Mouse (Mus musculus): ENCODE measurements at regions not wholly inside any gene's neighbourhood (a gene's known extent, or its start where the extent isn't known, plus 50 kb on each side); places are given as distances from the start of the nearest gene placed in this dataset.

DNA sequence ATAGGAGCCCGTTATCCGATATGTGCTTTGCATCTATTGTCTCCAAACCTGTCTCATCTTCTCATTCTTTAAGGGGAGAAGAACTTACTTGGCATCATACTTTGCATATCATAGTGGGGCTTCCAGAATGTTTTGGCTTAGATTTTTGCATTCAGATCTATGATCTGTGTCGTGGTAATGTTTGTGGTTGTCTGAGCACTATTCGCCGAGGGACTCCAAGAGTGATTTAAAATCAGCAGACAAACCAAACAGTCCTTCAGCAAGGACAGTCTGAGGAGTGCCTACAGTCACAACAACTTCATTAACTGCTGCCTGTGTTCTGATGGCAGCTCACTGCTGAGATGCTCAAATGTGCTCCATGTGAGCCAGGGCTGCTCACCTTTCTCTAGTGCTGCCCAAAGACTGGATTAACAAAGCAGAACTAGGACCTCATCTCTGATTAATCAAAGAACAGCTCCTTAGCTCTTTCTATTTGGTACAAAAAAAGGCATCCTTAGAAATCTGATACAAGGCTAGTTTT, 182.5 kb downstream of the Enc1 start:
- no peak overlapping the region for H3K27ac ChIP-seq
- no peaks in the 10 kb centered on the region for H3K36me3 ChIP-seq
- H3K4me3 ChIP-seq: no peak overlapping the region
- no peaks in the 10 kb centered on the region for H3K27me3 ChIP-seq
- no peak overlapping the region for H3K4me2 ChIP-seq
- ATAC-seq (ENCODE audit: borderline replicate concordance, extremely low read depth, low FRiP score, low TSS enrichment): no peak
- 62% methylated on average over 5 of the region's 5 CpGs for WGBS
- no peaks in the 10 kb centered on the region for H3K9me3 ChIP-seq
- peaks cover 7% of the 10 kb centered on the region for H3K4me1 ChIP-seq
- no peak overlapping the region for H3K9ac ChIP-seq

DNA sequence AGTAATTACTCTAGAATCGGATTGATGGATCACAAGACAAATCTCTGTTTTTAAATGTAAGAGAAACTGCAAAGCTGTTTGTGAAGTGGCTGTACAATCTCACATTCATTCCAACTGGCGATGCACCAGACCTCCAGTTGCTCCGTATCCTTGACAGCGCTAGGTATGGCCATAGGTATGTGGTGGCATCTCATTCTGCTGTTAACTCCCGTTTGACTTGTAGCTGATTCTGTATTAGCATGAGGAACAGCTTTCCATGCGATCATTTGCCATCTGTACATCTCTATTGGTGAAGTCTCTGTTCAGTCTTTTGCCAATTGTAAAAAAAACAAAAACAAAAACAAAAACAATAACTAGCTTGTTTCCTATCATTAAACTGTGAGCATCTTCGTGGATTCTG, 182.0 kb downstream of the Enc1 start:
- H3K27me3 ChIP-seq: no peaks in the 10 kb centered on the region
- WGBS: 74% methylated on average over 7 of the region's 7 CpGs
- no peaks in the 10 kb centered on the region for H3K9me3 ChIP-seq
- H3K4me3 ChIP-seq: no peak overlapping the region
- H3K36me3 ChIP-seq: no peaks in the 10 kb centered on the region
- no peak overlapping the region for H3K4me2 ChIP-seq
- peaks cover 7% of the 10 kb centered on the region for H3K4me1 ChIP-seq
- no peak for ATAC-seq (ENCODE audit: borderline replicate concordance, extremely low read depth, low FRiP score, low TSS enrichment)
- H3K9ac ChIP-seq: no peak overlapping the region
- no peak overlapping the region for H3K27ac ChIP-seq

- Histone ChIP-seq H3K4me1 (peaks cover 7% of the 10 kb centered on the region), H3K4me2 (no peak overlapping the region), H3K27me3 (no peaks in the 10 kb centered on the region), H3K9ac (no peak overlapping the region), H3K4me3 (no peak overlapping the region), H3K9me3 (no peaks in the 10 kb centered on the region), H3K27ac (no peak overlapping the region), H3K36me3 (no peaks in the 10 kb centered on the region)
- 97% methylated on average over 3 of the region's 3 CpGs for WGBS
- ATAC-seq (ENCODE audit: borderline replicate concordance, extremely low read depth, low FRiP score, low TSS enrichment): no peak
These were observed 180.9 kb downstream of the Enc1 start for GRCm38 (mm10) chr13:97421831-97422230.

DNA sequence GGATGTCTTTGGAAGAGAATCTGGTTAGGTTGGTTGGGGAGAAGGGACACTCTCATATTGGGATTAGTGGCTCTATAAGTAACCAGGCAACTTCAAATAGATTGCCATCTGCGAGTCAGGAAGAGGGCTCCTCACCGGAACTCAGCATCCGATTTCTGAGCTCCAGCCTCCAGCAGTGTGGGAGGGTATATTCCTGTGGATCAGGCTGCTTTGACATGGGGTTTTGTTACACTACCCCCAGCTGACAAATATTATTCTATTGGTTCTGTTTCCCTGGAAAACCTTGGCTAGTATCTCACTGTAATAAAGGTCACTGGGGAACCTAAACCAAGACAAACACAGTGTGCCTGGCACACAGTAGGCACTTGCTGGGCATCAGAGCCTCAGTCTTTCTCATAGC, 179.9 kb downstream of the Enc1 start:
- Histone ChIP-seq H3K9ac (no peak overlapping the region), H3K36me3 (no peaks in the 10 kb centered on the region), H3K9me3 (no peaks in the 10 kb centered on the region), H3K4me2 (no peak overlapping the region), H3K27me3 (no peaks in the 10 kb centered on the region), H3K27ac (no peak overlapping the region), H3K4me1 (peaks cover 7% of the 10 kb centered on the region), H3K4me3 (no peak overlapping the region)
- no peak for ATAC-seq (ENCODE audit: borderline replicate concordance, extremely low read depth, low FRiP score, low TSS enrichment)
- WGBS: 55% methylated on average over 3 of the region's 3 CpGs

DNA sequence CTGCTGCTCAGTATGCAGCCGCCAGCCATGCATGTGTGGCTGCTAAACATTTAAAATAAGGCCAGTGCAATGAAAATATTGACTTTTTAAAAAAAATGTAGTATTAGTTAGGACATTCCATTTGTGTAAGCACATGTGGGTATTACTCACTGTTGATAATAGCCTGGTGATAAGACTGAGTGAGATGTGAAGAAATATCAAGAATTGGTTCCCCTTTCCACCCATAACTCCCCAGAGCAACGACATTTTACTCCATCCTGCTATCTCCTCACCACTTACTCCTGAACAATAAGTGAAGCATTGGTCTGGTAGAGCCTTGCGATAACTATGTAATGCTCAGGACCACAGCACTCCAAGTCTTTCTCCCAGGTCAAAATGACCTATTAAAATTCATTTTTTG, 178.2 kb downstream of the Enc1 start:
- no peak overlapping the region for H3K27ac ChIP-seq
- peaks cover 2% of the 10 kb centered on the region for H3K4me1 ChIP-seq
- no peaks in the 10 kb centered on the region for H3K27me3 ChIP-seq
- H3K4me3 ChIP-seq: no peak overlapping the region
- no peaks in the 10 kb centered on the region for H3K36me3 ChIP-seq
- whole genome bisulfite sequencing: 60% methylated on average over 3 of the region's 3 CpGs
- no peak overlapping the region for H3K9ac ChIP-seq
- H3K4me2 ChIP-seq: no peak overlapping the region
- no peak for ATAC-seq (ENCODE audit: borderline replicate concordance, extremely low read depth, low FRiP score, low TSS enrichment)
- H3K9me3 ChIP-seq: no peaks in the 10 kb centered on the region

- no peak for ATAC-seq (ENCODE audit: borderline replicate concordance, extremely low read depth, low FRiP score, low TSS enrichment)
- Histone ChIP-seq H3K4me2 (no peak overlapping the region), H3K27ac (no peak overlapping the region), H3K9ac (no peak overlapping the region), H3K36me3 (no peaks in the 10 kb centered on the region), H3K4me3 (no peak overlapping the region), H3K9me3 (no peaks in the 10 kb centered on the region), H3K27me3 (no peaks in the 10 kb centered on the region), H3K4me1 (no peaks in the 10 kb centered on the region; the same call in 1 of the 2 replicates)
- 62% methylated on average over 8 of the region's 8 CpGs for WGBS
These were observed 177.8 kb downstream of the Enc1 start for GRCm38 (mm10) chr13:97418681-97419080.

GRCm38 (mm10) chr13:97418081-97418480, 177.2 kb downstream of the Enc1 start:
- H3K36me3 ChIP-seq: no peaks in the 10 kb centered on the region
- no peak overlapping the region for H3K4me2 ChIP-seq
- H3K9ac ChIP-seq: no peak overlapping the region
- H3K27ac ChIP-seq: no peak overlapping the region
- no peak overlapping the region for H3K4me3 ChIP-seq
- no peaks in the 10 kb centered on the region for H3K27me3 ChIP-seq
- H3K9me3 ChIP-seq: no peaks in the 10 kb centered on the region
- no peaks in the 10 kb centered on the region; the same call in 1 of the 2 replicates for H3K4me1 ChIP-seq
- 59% methylated on average over 6 of the region's 6 CpGs for WGBS
- no peak for ATAC-seq (ENCODE audit: borderline replicate concordance, extremely low read depth, low FRiP score, low TSS enrichment)

- WGBS: 78% methylated on average over 10 of the region's 10 CpGs
- Histone ChIP-seq H3K4me2 (no peak overlapping the region), H3K27ac (no peak overlapping the region), H3K36me3 (no peaks in the 10 kb centered on the region), H3K4me1 (no peaks in the 10 kb centered on the region; the same call in 1 of the 2 replicates), H3K27me3 (no peaks in the 10 kb centered on the region), H3K4me3 (no peak overlapping the region), H3K9me3 (no peaks in the 10 kb centered on the region), H3K9ac (no peak overlapping the region)
- no peak for ATAC-seq (ENCODE audit: borderline replicate concordance, extremely low read depth, low FRiP score, low TSS enrichment)
These were observed 175.2 kb downstream of the Enc1 start for GRCm38 (mm10) chr13:97415927-97416709.

GRCm38 (mm10) chr13:97415381-97415780, 174.5 kb downstream of the Enc1 start:
- H3K4me3 ChIP-seq: no peak overlapping the region
- no peaks in the 10 kb centered on the region; the same call in 1 of the 2 replicates for H3K4me1 ChIP-seq
- no peak overlapping the region for H3K9ac ChIP-seq
- WGBS: 92% methylated on average over 2 of the region's 2 CpGs
- no peak overlapping the region for H3K4me2 ChIP-seq
- H3K27me3 ChIP-seq: no peaks in the 10 kb centered on the region
- H3K9me3 ChIP-seq: no peaks in the 10 kb centered on the region
- H3K27ac ChIP-seq: no peak overlapping the region
- no peaks in the 10 kb centered on the region for H3K36me3 ChIP-seq
- no peak for ATAC-seq (ENCODE audit: borderline replicate concordance, extremely low read depth, low FRiP score, low TSS enrichment)

- no peaks in the 10 kb centered on the region for H3K9me3 ChIP-seq
- H3K27ac ChIP-seq: no peak overlapping the region
- no peak overlapping the region for H3K9ac ChIP-seq
- no peaks in the 10 kb centered on the region for H3K36me3 ChIP-seq
- H3K4me2 ChIP-seq: no peak overlapping the region
- H3K27me3 ChIP-seq: no peaks in the 10 kb centered on the region
- WGBS: 70% methylated on average over 4 of the region's 4 CpGs
- H3K4me1 ChIP-seq: peaks cover 25% of the 10 kb centered on the region
- ATAC-seq (ENCODE audit: borderline replicate concordance, extremely low read depth, low FRiP score, low TSS enrichment): no peak
- H3K4me3 ChIP-seq: no peak overlapping the region
These were observed 171.2 kb downstream of the Enc1 start for GRCm38 (mm10) chr13:97412151-97412550.

- Histone ChIP-seq H3K9me3 (no peaks in the 10 kb centered on the region), H3K9ac (no peak overlapping the region), H3K27me3 (no peaks in the 10 kb centered on the region), H3K4me3 (no peak overlapping the region), H3K4me2 (no peak overlapping the region), H3K36me3 (no peaks in the 10 kb centered on the region), H3K27ac (no peak overlapping the region), H3K4me1 (peaks cover 33% of the 10 kb centered on the region)
- 68% methylated on average over 9 of the region's 9 CpGs for WGBS
- no peak for ATAC-seq (ENCODE audit: borderline replicate concordance, extremely low read depth, low FRiP score, low TSS enrichment)
These were observed 169.8 kb downstream of the Enc1 start for GRCm38 (mm10) chr13:97410550-97411201.

DNA sequence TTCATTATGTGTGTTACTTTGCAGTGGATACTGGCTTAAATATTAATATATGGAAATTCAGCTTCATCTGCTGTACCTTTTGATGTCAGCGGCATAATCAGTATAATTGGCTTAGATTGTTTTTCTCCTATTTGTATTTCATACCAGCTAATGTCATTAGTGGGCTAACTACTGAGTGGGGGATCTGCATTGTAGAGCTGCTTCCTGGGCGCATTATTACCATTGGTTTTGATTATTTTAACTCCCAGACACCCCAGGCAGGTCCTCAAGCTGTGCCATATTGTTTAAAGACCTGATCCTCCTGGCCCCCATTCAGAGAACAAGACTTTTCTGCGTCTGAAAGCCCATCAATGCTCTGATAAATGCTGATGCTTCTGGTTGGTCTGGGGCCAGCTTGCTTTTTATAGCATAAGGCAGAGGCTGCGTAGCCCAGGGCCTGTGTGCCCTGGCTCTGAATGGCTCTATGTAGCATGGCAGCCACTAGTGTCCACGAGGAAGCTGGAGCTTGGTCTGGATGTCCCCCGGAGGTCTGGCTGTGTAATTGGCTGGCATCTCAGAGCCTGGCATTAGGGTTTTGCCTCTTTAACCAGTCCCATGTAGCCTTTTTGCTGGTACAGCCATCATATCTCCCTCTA, 169.1 kb downstream of the Enc1 start:
- 66% methylated on average over 6 of the region's 6 CpGs for whole genome bisulfite sequencing

More for the DNA sequence above, 169.1 kb downstream of the Enc1 start:
- H3K27ac ChIP-seq: no peak overlapping the region
- peaks cover 33% of the 10 kb centered on the region for H3K4me1 ChIP-seq
- no peaks in the 10 kb centered on the region for H3K9me3 ChIP-seq
- no peak for ATAC-seq (ENCODE audit: borderline replicate concordance, extremely low read depth, low FRiP score, low TSS enrichment)
- no peaks in the 10 kb centered on the region for H3K27me3 ChIP-seq
- H3K4me3 ChIP-seq: no peak overlapping the region
- no peaks in the 10 kb centered on the region for H3K36me3 ChIP-seq
- no peak overlapping the region for H3K4me2 ChIP-seq
- H3K9ac ChIP-seq: no peak overlapping the region

Data from lung, embryonic 15.5 days (tissue).